Mouse (Mus musculus): ENCODE data around the gene Tmem202.

DNA sequence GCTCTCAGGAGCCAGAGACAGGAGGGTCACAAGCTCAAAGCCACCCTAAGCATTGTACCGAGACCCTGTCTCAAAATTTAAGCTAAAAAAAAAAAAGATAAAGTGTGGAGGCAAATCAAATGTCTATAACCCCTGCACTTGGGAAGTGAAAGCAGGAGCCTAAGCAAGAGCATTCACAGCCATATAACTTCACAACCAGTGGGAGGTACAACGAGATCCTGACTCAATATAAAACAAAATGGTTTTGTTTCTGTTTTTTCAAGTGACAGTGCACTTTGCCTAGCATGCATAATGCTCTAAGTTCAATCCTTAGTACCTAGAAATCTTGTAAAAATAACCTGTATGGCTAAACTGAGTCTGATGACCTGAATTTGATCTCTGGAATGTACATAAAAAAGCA is 63.0 kb downstream of the Tmem202 start:
- TF ChIP-seq CTCF (IDR thresholded peaks at IDR 0.05; ENCODE audit: control insufficient read depth, insufficient read depth, low read length): no peak
- no peak for TF ChIP-seq POLR2A (IDR thresholded peaks at IDR 0.05; ENCODE audit: borderline replicate concordance, control insufficient read depth, low read depth, low read length)

Data from bone marrow, adult 2 months (tissue).